Mouse (Mus musculus) kidney, adult 2 months (tissue): Measurements from ENCODE around the gene Ccdc120.

Experiments
- CTCF ChIP-seq: fragments of 200-500 bp; conservative IDR thresholded peaks from 2 replicates; pipeline ENCODE4 v1.5.1; 2011; ENCODE audit warnings: low read depth, mild to moderate bottlenecking, control low read depth, low read length, moderate library complexity, mixed read lengths; ENCODE audit not compliant: insufficient read depth, insufficient read length
- POLR2A ChIP-seq: fragments of 200-500 bp; IDR thresholded peaks from one replicate; pipeline ENCODE4 v1.6.1; 2011; ENCODE audit warnings: low read depth, low read length, control low read depth

GRCm38 (mm10) chrX:7769302-7770017 lies 18.8 kb upstream of the Ccdc120 start:
- TF ChIP-seq CTCF, result no peak
- TF ChIP-seq POLR2A, result no peak
